Mouse (Mus musculus): Measurements from ENCODE around the gene Fat1.

Gene Fat1

GRCm38 (mm10) chr8:45080850-45081249 lies 145.6 kb downstream of the Fat1 start:
- no peak for DNase-seq

GRCm38 (mm10) chr8:45093599-45093998 lies 158.4 kb downstream of the Fat1 start:
- no peak for DNase-seq
